Mouse (Mus musculus) heart, adult 2 months (tissue): Measurements from ENCODE around the gene Actl6b.

ENCODE experiments used
- CTCF ChIP-seq: fragments of 200-600 bp; IDR thresholded peaks from 2 replicates; pipeline ENCODE4 v1.8.1; 2022; ENCODE audit warnings: antibody characterized with exemption, mild to moderate bottlenecking, moderate library complexity
- POLR2A ChIP-seq: fragments of 200-500 bp; IDR thresholded peaks from 2 replicates; pipeline ENCODE4 v1.6.1; 2011; ENCODE audit warnings: mild to moderate bottlenecking, low read depth, low read length, control low read depth; ENCODE audit not compliant: insufficient read depth

- TF ChIP-seq POLR2A, result no peak
- TF ChIP-seq CTCF, result no peak
Measured at GRCm38 (mm10) chr5:137553000-137553399, 317 bp upstream of the Actl6b start.
